Mouse (Mus musculus) CH12.LX (cell line): Measurements from ENCODE around the gene Arl5c. TPM values are rescaled to one million over a fixed set of nuclear protein-coding genes. Genes with fewer than 3 reads are reported as not detected.

Experiments used
- DNase-seq: peaks from one replicate; pipeline ENCODE4 v3.0.0-alpha.2; 2013; ENCODE audit errors: extremely low read depth
- H3K27ac ChIP-seq: 2 replicates; pipeline ENCODE4 v1.5.1; 2012; ENCODE audit warnings: low read depth, mild to moderate bottlenecking, control low read depth, moderate library complexity; ENCODE audit not compliant: insufficient read depth
- H3K27me3 ChIP-seq: replicated peaks from 2 replicates; pipeline ENCODE3; 2012; ENCODE audit warnings: inconsistent platforms
- H3K36me3 ChIP-seq, 2 experiments: replicated peaks in 1 of 2; 2 replicates each; pipeline versions ENCODE3 to v1.6.1; 2012; ENCODE audit warnings: inconsistent platforms in 1 of 2, low read length in 1 of 2, mild to moderate bottlenecking in 1 of 2, mixed read lengths in 1 of 2, moderate library complexity in 1 of 2; ENCODE audit not compliant: control insufficient read depth in 1 of 2, insufficient read depth in 1 of 2
- H3K4me1 ChIP-seq, 2 experiments: 2 replicates each; pipeline ENCODE4 v1.6.1; 2012; ENCODE audit warnings: inconsistent platforms in 1 of 2, moderate library complexity in 1 of 2; ENCODE audit not compliant: insufficient read depth in 2 of 2, control insufficient read depth in 1 of 2
- H3K4me2 ChIP-seq: 2 replicates; pipeline ENCODE4 v1.6.1; 2012; ENCODE audit warnings: low read depth, mild to moderate bottlenecking, control low read depth; ENCODE audit not compliant: poor library complexity, insufficient read depth, severe bottlenecking
- H3K4me3 ChIP-seq, 3 experiments: fragments of 150-350 bp in 1 of 3; sonication (generic) in 1 of 3; replicated peaks in 1 of 3; 2 replicates each; pipeline versions ENCODE3 to v1.5.1; 2011 to 2012; ENCODE audit warnings: low read depth in 2 of 3, low read length in 2 of 3, mild to moderate bottlenecking in 2 of 3, moderate library complexity in 2 of 3, control low read depth in 1 of 3, improper control_type of control experiment in 1 of 3, inconsistent platforms in 1 of 3, mixed read lengths in 1 of 3; ENCODE audit not compliant: poor library complexity in 1 of 3
- H3K79me2 ChIP-seq: replicated peaks from 2 replicates; pipeline ENCODE4 v1.6.1; 2012; ENCODE audit warnings: mild to moderate bottlenecking, moderate library complexity; ENCODE audit not compliant: control insufficient read depth, poor library complexity, insufficient read depth, severe bottlenecking; ENCODE audit errors: extremely low read depth
- H3K9ac ChIP-seq: 2 replicates; pipeline ENCODE4 v1.6.1; 2012; ENCODE audit warnings: low read depth, mild to moderate bottlenecking, control low read depth, moderate library complexity; ENCODE audit not compliant: insufficient read depth
- H3K9me3 ChIP-seq: replicated peaks from 2 replicates; pipeline ENCODE3; 2012; ENCODE audit warnings: low read length, inconsistent platforms, mixed read lengths
- BHLHE40 ChIP-seq: IDR thresholded peaks from 2 replicates; pipeline ENCODE4 v1.6.1; 2011; ENCODE audit warnings: mild to moderate bottlenecking, low read depth, low read length, improper control_type of control experiment
- CHD1 ChIP-seq: IDR thresholded peaks from 2 replicates; pipeline ENCODE4 v1.6.1; 2012; ENCODE audit warnings: low read depth, low read length, improper control_type of control experiment, inconsistent platforms
- CHD2 ChIP-seq: IDR thresholded peaks from 2 replicates; pipeline ENCODE4 v1.6.1; 2011; ENCODE audit warnings: low read length, improper control_type of control experiment
- CTCF ChIP-seq, 2 experiments: IDR thresholded peaks in 1 of 2; conservative IDR thresholded peaks in 1 of 2; 2 replicates each; pipeline ENCODE4 v1.5.1; 2011 to 2012; ENCODE audit warnings: low read depth in 2 of 2, low read length in 2 of 2, improper control_type of control experiment in 1 of 2, inconsistent platforms in 1 of 2, mild to moderate bottlenecking in 1 of 2, moderate library complexity in 1 of 2
- E2F4 ChIP-seq: IDR thresholded peaks from 2 replicates; pipeline ENCODE4 v1.6.1; 2011; ENCODE audit warnings: low read depth, low read length, improper control_type of control experiment; ENCODE audit not compliant: insufficient replicate concordance
- ELF1 ChIP-seq: IDR thresholded peaks from 2 replicates; pipeline ENCODE4 v1.6.1; 2014; ENCODE audit warnings: low read depth, mild to moderate bottlenecking, inconsistent platforms, low read length, improper control_type of control experiment
- EP300 ChIP-seq: IDR thresholded peaks from 2 replicates; pipeline ENCODE4 v1.6.1; 2011; ENCODE audit warnings: low read length, improper control_type of control experiment
- ETS1 ChIP-seq: conservative IDR thresholded peaks from 2 replicates; pipeline ENCODE4 v1.6.1; 2012; ENCODE audit warnings: low read depth, mild to moderate bottlenecking, inconsistent platforms, low read length, improper control_type of control experiment, moderate library complexity
- GABPA ChIP-seq: IDR thresholded peaks from 2 replicates; pipeline ENCODE4 v1.6.1; 2012; ENCODE audit warnings: low read depth, low read length, improper control_type of control experiment, inconsistent platforms; ENCODE audit not compliant: insufficient replicate concordance
- HCFC1 ChIP-seq: IDR thresholded peaks from 2 replicates; pipeline ENCODE4 v1.6.1; 2012; ENCODE audit warnings: low read depth, mild to moderate bottlenecking, inconsistent platforms, low read length, improper control_type of control experiment
- IRF4 ChIP-seq: IDR thresholded peaks from 2 replicates; pipeline ENCODE4 v1.6.1; 2014; ENCODE audit warnings: low read depth, mild to moderate bottlenecking, inconsistent platforms, low read length, improper control_type of control experiment
- JUN ChIP-seq: IDR thresholded peaks from 2 replicates; pipeline ENCODE4 v1.6.1; 2011; ENCODE audit warnings: low read depth, mild to moderate bottlenecking, low read length, improper control_type of control experiment, moderate library complexity; ENCODE audit not compliant: insufficient read depth
- JUND ChIP-seq: conservative IDR thresholded peaks from 2 replicates; pipeline ENCODE4 v1.6.1; 2011; ENCODE audit warnings: low read depth, low read length, improper control_type of control experiment
- KAT2A ChIP-seq: IDR thresholded peaks from 2 replicates; pipeline ENCODE4 v1.6.1; 2012; ENCODE audit warnings: low read length, improper control_type of control experiment, inconsistent platforms; ENCODE audit not compliant: insufficient replicate concordance
- MAFK ChIP-seq: IDR thresholded peaks from 2 replicates; pipeline ENCODE4 v1.6.1; 2011; ENCODE audit warnings: low read length, improper control_type of control experiment; ENCODE audit not compliant: insufficient replicate concordance
- MAX ChIP-seq: IDR thresholded peaks from 2 replicates; pipeline ENCODE4 v1.6.1; 2011; ENCODE audit warnings: low read length, improper control_type of control experiment
- MAZ ChIP-seq: IDR thresholded peaks from 2 replicates; pipeline ENCODE4 v1.6.1; 2012; ENCODE audit warnings: low read depth, mild to moderate bottlenecking, inconsistent platforms, low read length, improper control_type of control experiment, moderate library complexity
- MEF2A ChIP-seq: IDR thresholded peaks from 2 replicates; pipeline ENCODE4 v1.6.1; 2014; ENCODE audit warnings: low read depth, mild to moderate bottlenecking, inconsistent platforms, low read length, improper control_type of control experiment, borderline replicate concordance
- MXI1 ChIP-seq: IDR thresholded peaks from 2 replicates; pipeline ENCODE4 v1.6.1; 2011; ENCODE audit warnings: mild to moderate bottlenecking, low read depth, low read length, improper control_type of control experiment
- MYC ChIP-seq: IDR thresholded peaks from 2 replicates; pipeline ENCODE4 v1.6.1; 2011; ENCODE audit warnings: low read depth, mild to moderate bottlenecking, improper control_type of control experiment, low read length
- NELFE ChIP-seq: IDR thresholded peaks from 2 replicates; pipeline ENCODE4 v1.6.1; 2011; ENCODE audit warnings: low read depth, low read length, improper control_type of control experiment
- NRF1 ChIP-seq: IDR thresholded peaks from 2 replicates; pipeline ENCODE4 v1.6.1; 2014; ENCODE audit warnings: low read depth, mild to moderate bottlenecking, inconsistent platforms, low read length, improper control_type of control experiment, moderate library complexity
- PAX5 ChIP-seq: IDR thresholded peaks from 2 replicates; pipeline ENCODE4 v1.6.1; 2012; ENCODE audit warnings: low read length, inconsistent platforms, mixed read lengths
- POLR2A ChIP-seq: IDR thresholded peaks from 2 replicates; pipeline ENCODE4 v1.6.1; 2011; ENCODE audit warnings: low read depth, mild to moderate bottlenecking, improper control_type of control experiment, low read length
- POLR2AphosphoS2 ChIP-seq: IDR thresholded peaks from 2 replicates; pipeline ENCODE4 v1.6.1; 2011; ENCODE audit warnings: low read depth, low read length, improper control_type of control experiment
- RAD21 ChIP-seq: IDR thresholded peaks from 2 replicates; pipeline ENCODE4 v1.6.1; 2011; ENCODE audit warnings: low read depth, mild to moderate bottlenecking, low read length, improper control_type of control experiment, moderate library complexity
- SIN3A ChIP-seq: IDR thresholded peaks from 2 replicates; pipeline ENCODE4 v1.6.1; 2012; ENCODE audit warnings: low read length, improper control_type of control experiment, inconsistent platforms
- SMC3 ChIP-seq: IDR thresholded peaks from 2 replicates; pipeline ENCODE4 v1.6.1; 2011; ENCODE audit warnings: low read depth, low read length, improper control_type of control experiment
- TBP ChIP-seq: conservative IDR thresholded peaks from 2 replicates; pipeline ENCODE4 v1.6.1; 2011; ENCODE audit warnings: low read depth, low read length, improper control_type of control experiment
- TCF12 ChIP-seq: IDR thresholded peaks from 2 replicates; pipeline ENCODE4 v1.6.1; 2014; ENCODE audit warnings: low read depth, mild to moderate bottlenecking, inconsistent platforms, low read length, improper control_type of control experiment
- UBTF ChIP-seq: IDR thresholded peaks from 2 replicates; pipeline ENCODE4 v1.6.1; 2012; ENCODE audit warnings: low read depth, mild to moderate bottlenecking, inconsistent platforms, low read length, improper control_type of control experiment, moderate library complexity
- USF1 ChIP-seq: IDR thresholded peaks from 2 replicates; pipeline ENCODE4 v1.6.1; 2014; ENCODE audit warnings: low read depth, mild to moderate bottlenecking, inconsistent platforms, low read length, improper control_type of control experiment
- USF2 ChIP-seq: conservative IDR thresholded peaks from 2 replicates; pipeline ENCODE4 v1.6.1; 2011; ENCODE audit warnings: low read depth, low read length, improper control_type of control experiment
- ZC3H11A ChIP-seq: IDR thresholded peaks from 2 replicates; pipeline ENCODE4 v1.6.1; 2012; ENCODE audit warnings: low read depth, mild to moderate bottlenecking, inconsistent platforms, low read length, improper control_type of control experiment
- ZMIZ1 ChIP-seq: IDR thresholded peaks from 2 replicates; pipeline ENCODE4 v1.6.1; 2012; ENCODE audit warnings: low read depth, mild to moderate bottlenecking, inconsistent platforms, low read length, improper control_type of control experiment
- ZNF384 ChIP-seq: IDR thresholded peaks from 2 replicates; pipeline ENCODE4 v1.6.1; 2012; ENCODE audit warnings: low read depth, low read length, improper control_type of control experiment, inconsistent platforms
- dilution Hi-C: fragments of 300-500 bp; cut with MboI; formaldehyde crosslinking; loops from 2 replicates; pipeline ENCODE4 v1.14.3; 2020; ENCODE audit warnings: low sequenced_read_pairs; ENCODE audit not compliant: extremely low pct_unique_long_range_greater_than_20kb, extremely low pct_ligation_motif_present
- in situ Hi-C: fragments of 300-500 bp; cut with MboI; formaldehyde crosslinking; loops from 3 replicates; pipeline ENCODE4 v1.14.3; 2019; ENCODE audit warnings: low sequenced_read_pairs, low pct_ligation_motif_present, low pct_unique_long_range_greater_than_20kb, mixed read lengths
- polyA plus RNA-seq: library from polyadenylated mRNA; unstranded; fragments of >175 nt; gene quantifications from 2 replicates; pipeline ENCODE4 v1.2.1, GENCODE M21; 2012; ENCODE audit warnings: low read depth; ENCODE audit not compliant: insufficient read length
- total RNA-seq, 2 experiments: library from RNA; depleted of rRNA; stranded (reverse); fragments of 300-350 nt in 1 of 2; fragments of >200 nt in 1 of 2; gene quantifications; 2 replicates each; pipeline ENCODE4 v1.2.3; 2012 to 2014

Arl5c gene
- total RNA-seq (2012; rRNA removed): 28.2 and 28.5 TPM in 2 replicates
- total RNA-seq (2014; rRNA removed): 32.2 and 33.1 TPM in 2 replicates
- 36.1 and 45.5 TPM in 2 replicates for polyA plus RNA-seq

DNA sequence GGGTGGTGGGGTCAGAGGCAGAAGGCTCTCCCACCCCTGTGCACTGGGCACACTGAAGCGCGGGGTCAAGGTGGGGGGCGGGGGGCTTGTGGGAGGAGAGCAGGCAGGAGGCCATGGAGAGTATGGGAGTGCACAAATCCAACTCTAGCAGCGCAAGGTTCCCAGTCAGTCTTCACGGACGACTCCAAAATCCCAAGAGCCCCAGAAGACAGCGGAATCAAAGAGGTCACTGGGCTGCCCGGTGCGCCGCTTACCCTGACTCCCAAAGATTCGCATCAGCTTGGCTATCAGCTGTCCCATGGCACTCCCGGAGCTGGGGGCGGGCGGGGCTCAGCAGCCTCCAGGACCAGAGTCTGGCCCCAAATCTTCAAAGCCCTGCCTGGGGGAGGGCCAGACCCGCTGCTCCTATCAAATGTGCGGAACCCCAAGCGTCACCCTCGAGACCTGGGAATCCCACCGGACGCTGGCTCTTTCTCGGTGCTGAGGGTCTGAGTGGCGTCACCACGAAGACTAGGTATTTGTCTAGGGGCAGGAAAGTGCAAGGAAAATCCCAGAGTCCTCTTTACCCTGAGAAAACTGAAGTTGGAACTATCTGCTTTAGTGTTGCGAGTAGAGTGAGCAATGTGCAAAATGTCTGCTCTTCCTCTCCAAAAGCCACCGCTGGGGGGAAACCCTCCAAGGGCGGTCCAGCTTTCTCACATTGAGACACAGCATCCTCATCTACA lies at the start of gene Arl5c:
Gene Arl5c (minus strand): TSS at position 618 of the 725 bp plus-strand sequence.
- H3K27me3 ChIP-seq: no peaks in the 10 kb centered on the region
- dilution Hi-C loops: no loop called here
- H3K4me3 ChIP-seq: peak within 1 kb of the TSS; percentile 65 to 76 (median 75)
- H3K36me3 ChIP-seq: peaks cover 4 to 18% of the 10 kb centered on the region in 2 experiments
- TF ChIP-seq CHD2 (no peak), JUND (no peak), MYC (no peak), NELFE (peak; percentile 57; the same call in 1 of the 2 replicates), UBTF (0 out of 2 replicates have a peak, but pooled peaks have one; percentile 20), USF2 (no peak), ZMIZ1 (peak; percentile 29; the same call in 1 of the 2 replicates), IRF4 (peak; percentile 78; the same call in 1 of the 2 replicates), NRF1 (no peak), USF1 (no peak), POLR2AphosphoS2 (0 out of 2 replicates have a peak, but pooled peaks have one; percentile 21), ELF1 (peak; percentile 15; the same call in 1 of the 2 replicates), EP300 (no peak), E2F4 (no peak), TBP (0 out of 2 replicates have a peak, but pooled peaks have one; percentile 31), KAT2A (no peak), GABPA (no peak), ZNF384 (no peak), MAX (no peak; the same call in 1 of the 2 replicates), MXI1 (0 out of 2 replicates have a peak, but pooled peaks have one; percentile 18), CTCF (conservative IDR thresholded peaks at IDR 0.05 in 1 of 2, IDR thresholded peaks at IDR 0.05 in 1 of 2; ENCODE audit: low read depth in 2 of 2, low read length in 2 of 2) (peak; percentile 29 to 64; a peak in 3 of 4 replicates), BHLHE40 (peak; percentile 55; the same call in 1 of the 2 replicates), MEF2A (peak; percentile 61; the same call in 1 of the 2 replicates), PAX5 (no peak), RAD21 (peak; percentile 18), MAFK (no peak), ZC3H11A (no peak), SMC3 (peak; percentile 42), POLR2A (peak; percentile 63), SIN3A (peak; percentile 75; the same call in 1 of the 2 replicates), HCFC1 (no peak), MAZ (peak; percentile 8; the same call in 1 of the 2 replicates), TCF12 (0 out of 2 replicates have a peak, but pooled peaks have one; percentile 45), CHD1 (peak; percentile 86; the same call in 1 of the 2 replicates), JUN (no peak), ETS1 (peak; percentile 62)
- no peaks in the 10 kb centered on the region for H3K79me2 ChIP-seq
- peak within 1 kb of the TSS; percentile 84 for H3K9ac ChIP-seq
- peak within 1 kb of the TSS; percentile 92 for H3K4me2 ChIP-seq
- peak within 1 kb of the TSS; percentile 85 for H3K27ac ChIP-seq
- DNase-seq: peak; percentile 67
- H3K4me1 ChIP-seq: peaks cover 26 to 69% of the 10 kb centered on the region in 2 experiments
- H3K9me3 ChIP-seq: no peaks in the 10 kb centered on the region
- in situ Hi-C loops: no loop called here
